Mouse (Mus musculus) CD4-positive, CD25-positive, alpha-beta regulatory T cell, adult 2 months (primary cell): Measurements from ENCODE around the gene Gm11567.
"Not testable (repeated sequence)": the region's sequence is repeated elsewhere in the genome, so short reads cannot be mapped to it uniquely, and the experiment has no call there.

Experiments used
- DNase-seq: peaks from one replicate; pipeline ENCODE4 v3.0.0-alpha.2; 2012; ENCODE audit warnings: low read depth, low spot score

Gm11567 gene

DNA sequence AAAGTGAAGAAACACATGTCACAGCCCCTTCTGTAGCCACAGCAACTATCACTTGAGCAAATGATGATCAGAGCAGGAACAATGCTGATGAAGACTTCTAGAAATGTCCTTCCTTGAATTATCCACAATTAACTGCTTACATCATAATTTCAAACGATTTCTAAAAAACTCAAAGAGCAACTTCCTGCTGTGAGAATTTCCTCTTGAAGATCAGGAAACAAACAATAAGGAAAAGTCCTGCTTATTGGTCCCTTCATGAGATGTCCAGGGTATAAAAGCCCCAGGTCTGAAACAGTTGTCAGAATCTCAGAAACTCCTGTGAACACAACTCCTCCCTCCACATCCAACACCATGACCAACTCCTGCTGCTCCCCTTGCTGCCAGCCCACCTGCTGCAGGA lies at the start of gene Gm11567:
Gene Gm11567, plus strand, starts transcription at position 301 of the 400 bp plus-strand sequence.
- not testable (repeated sequence) for DNase-seq

- DNase-seq, result no peak
Observed at GRCm38 (mm10) chr11:99837966-99838365, 41.0 kb upstream of the Gm11567 start, which contains the start of gene 2300003K06Rik. Gene 2300003K06Rik (minus strand): TSS chr11:99838066.

- DNase-seq, result no peak
Observed at GRCm38 (mm10) chr11:99842185-99842584, 36.8 kb upstream of the Gm11567 start.

DNA sequence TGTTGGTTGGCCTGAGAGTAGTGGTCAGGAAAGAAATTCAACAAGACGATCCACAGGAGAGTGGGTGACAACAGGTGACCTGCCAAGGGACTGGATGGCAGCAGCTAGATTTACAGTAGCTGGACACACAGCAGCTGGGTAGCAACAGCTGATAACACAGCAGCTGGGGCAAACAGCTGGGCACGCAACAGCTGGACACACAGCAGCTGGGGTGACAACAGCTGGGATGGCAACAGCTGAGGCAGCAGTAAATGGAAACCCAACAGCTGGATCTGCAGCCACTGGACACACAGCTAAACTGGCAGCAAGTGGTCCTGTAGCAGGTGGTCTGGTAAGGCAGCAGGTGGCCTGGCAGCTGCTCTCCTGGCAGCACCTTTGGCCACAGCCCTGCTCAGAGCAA lies 32.2 kb upstream of the Gm11567 start:
- DNase-seq, result no peak

GRCm38 (mm10) chr11:99851508-99851907 lies 27.5 kb upstream of the Gm11567 start, which contains the start of gene Krtap4-16:
Gene Krtap4-16 (minus strand): TSS chr11:99851608.
- DNase-seq, result no peak

DNA sequence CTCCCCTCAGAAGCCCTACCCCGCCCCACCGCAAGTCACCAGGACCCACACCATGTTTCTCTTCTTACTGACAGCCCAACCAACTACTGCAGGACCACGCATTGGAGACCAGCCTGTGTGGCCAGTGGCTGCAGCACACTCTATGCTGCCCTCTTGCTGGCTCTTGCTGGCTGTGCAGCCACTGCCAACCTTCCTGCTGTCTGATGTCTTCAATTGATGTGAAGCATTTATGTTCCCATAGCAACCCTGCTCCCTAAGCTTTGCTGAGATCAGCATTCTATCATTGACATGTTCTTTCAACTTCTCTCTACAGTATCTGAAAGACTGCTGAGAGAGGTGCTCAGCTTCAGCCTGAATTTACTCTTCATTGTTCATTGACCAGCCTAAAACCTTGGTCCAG lies 24.9 kb upstream of the Gm11567 start:
- no peak for DNase-seq

- no peak for DNase-seq
Observed at GRCm38 (mm10) chr11:99857617-99858016, 21.4 kb upstream of the Gm11567 start, which contains the start of gene Gm11568. Gene Gm11568 (plus strand): TSS chr11:99857917.

DNA sequence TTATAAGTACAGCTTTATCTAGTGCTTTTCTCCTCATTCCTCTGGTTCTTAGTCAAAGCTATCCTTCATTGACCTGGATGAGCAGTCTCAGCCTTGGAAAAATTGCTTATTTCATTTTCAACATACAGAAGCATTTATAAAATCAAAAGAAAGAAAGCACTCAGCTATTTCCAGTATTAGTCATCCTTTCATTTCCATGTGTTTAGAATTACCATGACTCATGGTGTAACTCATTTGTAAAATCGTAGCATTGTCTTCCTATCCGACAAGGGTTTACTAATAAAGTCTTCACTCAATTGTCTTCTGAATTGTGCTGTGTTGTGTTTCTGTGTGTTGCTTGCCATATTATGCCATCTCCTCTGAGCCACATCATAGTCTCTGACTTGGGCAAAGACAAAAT lies 20.2 kb upstream of the Gm11567 start:
- no peak for DNase-seq

DNA sequence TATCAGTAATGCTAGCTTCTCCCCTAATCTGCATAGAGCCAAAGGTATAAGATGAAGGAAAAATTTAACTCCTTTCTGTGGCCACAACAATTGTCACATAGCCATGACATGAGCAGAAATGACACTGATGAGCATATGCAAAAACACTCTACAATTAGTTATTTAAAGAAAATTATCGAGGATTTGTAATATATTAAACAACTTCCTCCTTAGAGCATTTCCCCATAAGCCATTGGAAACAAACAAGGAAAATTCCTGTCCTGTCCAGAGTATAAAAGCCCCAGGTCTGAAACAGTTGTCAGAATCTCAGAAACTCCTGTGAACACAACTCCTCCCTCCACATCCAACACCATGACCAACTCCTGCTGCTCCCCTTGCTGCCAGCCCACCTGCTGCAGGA lies 14.8 kb upstream of the Gm11567 start, which contains the start of gene Gm11559:
Gene Gm11559, plus strand, starts transcription at position 301 of the 400 bp plus-strand sequence.
- not testable (repeated sequence) for DNase-seq

DNA sequence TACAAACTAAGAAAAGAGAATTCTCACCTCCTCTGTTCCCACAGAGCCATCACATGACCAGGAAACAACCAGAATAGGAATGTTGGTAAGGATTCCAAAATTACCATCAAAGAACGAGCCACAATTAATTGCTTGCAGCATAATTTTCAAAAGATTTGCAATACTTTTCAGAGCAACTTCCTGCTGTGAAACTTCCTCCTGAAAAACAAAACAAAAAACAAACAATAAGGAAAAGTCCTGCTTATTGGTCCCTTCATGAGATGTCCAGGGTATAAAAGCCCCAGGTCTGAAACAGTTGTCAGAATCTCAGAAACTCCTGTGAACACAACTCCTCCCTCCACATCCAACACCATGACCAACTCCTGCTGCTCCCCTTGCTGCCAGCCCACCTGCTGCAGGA lies 5.9 kb upstream of the Gm11567 start, which contains the start of gene Krtap9-1:
Gene Krtap9-1, plus strand, starts transcription at position 301 of the 400 bp plus-strand sequence.
- not testable (repeated sequence) for DNase-seq

GRCm38 (mm10) chr11:99907620-99908019 lies 28.6 kb downstream of the Gm11567 start, which contains the start of gene Krtap31-1:
Gene Krtap31-1 (plus strand): TSS chr11:99907920.
- DNase-seq, result no peak

DNA sequence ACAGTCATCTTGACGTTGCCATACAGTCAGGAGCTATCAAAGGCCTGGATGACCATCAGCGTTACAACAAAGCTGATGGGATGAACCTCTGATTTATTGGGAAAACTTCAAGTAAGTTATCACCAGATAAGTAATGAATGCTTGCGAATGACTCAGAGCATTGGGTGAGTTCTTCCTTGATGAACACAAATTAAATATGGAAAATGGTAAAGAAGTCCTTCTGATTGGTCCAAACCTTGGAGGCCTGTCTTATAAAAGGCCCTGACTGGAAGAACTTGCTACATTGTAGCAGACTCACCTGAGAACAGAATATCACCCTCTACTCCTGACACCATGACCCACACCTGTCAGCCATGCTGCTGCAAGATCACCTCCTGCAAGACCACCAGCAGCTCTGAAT lies 35.5 kb downstream of the Gm11567 start, which contains the start of gene Gm11565:
Gene Gm11565, plus strand, starts transcription at position 301 of the 400 bp plus-strand sequence.
- no peak for DNase-seq
